Mouse (Mus musculus) heart, embryonic 11.5 days (tissue): ENCODE data around the gene Cntfr. TPM values are rescaled to one million over a fixed set of nuclear protein-coding genes. Genes with fewer than 3 reads are reported as not detected.
A peak's percentile ranks its signal among the peaks of the same experiment; 100 is the strongest.
"Not testable (repeated sequence)": the region's sequence is repeated elsewhere in the genome, so short reads cannot be mapped to it uniquely, and the experiment has no call there.

Experiments used
- ATAC-seq: fragments of 200-750 bp; cut with Nextera tagmentation; replicated peaks from 2 replicates; pipeline ENCODE4 v1.8.0; 2017; ENCODE audit warnings: moderate library complexity; ENCODE audit not compliant: insufficient number of reproducible peaks, low FRiP score, low TSS enrichment
- H3K27ac ChIP-seq: fragments of 300-500 bp; sonication (generic); 2 replicates; pipeline ENCODE4 v1.5.1; 2014; ENCODE audit warnings: mild to moderate bottlenecking, low read depth, low read length
- H3K27me3 ChIP-seq: fragments of 300-500 bp; sonication (generic); 2 replicates; pipeline ENCODE4 v1.6.1; 2014; ENCODE audit warnings: mild to moderate bottlenecking, low read length, mixed read lengths; ENCODE audit not compliant: control insufficient read depth, insufficient read depth
- H3K36me3 ChIP-seq: fragments of 300-500 bp; sonication (generic); 2 replicates; pipeline ENCODE4 v1.6.1; 2014; ENCODE audit warnings: mild to moderate bottlenecking, low read length, moderate library complexity, mixed read lengths; ENCODE audit not compliant: control insufficient read depth, insufficient read depth
- H3K4me1 ChIP-seq: fragments of 300-500 bp; sonication (generic); 2 replicates; pipeline ENCODE4 v1.6.1; 2014; ENCODE audit warnings: low read length; ENCODE audit not compliant: control insufficient read depth, insufficient read depth
- H3K4me2 ChIP-seq: fragments of 300-500 bp; sonication (generic); 2 replicates; pipeline ENCODE4 v1.6.1; 2014; ENCODE audit warnings: mild to moderate bottlenecking, moderate library complexity
- H3K4me3 ChIP-seq: fragments of 300-500 bp; sonication (generic); 2 replicates; pipeline ENCODE4 v1.5.1; 2014; ENCODE audit warnings: low read depth, low read length
- H3K9ac ChIP-seq: fragments of 300-500 bp; sonication (generic); 2 replicates; pipeline ENCODE4 v1.6.1; 2014; ENCODE audit warnings: mild to moderate bottlenecking, low read depth, low read length, moderate library complexity
- H3K9me3 ChIP-seq: fragments of 300-500 bp; sonication (generic); replicated peaks from 2 replicates; pipeline ENCODE4 v1.6.1; 2016; ENCODE audit warnings: low read length; ENCODE audit not compliant: control insufficient read depth
- WGBS: fragments of 180-500 bp; shearing (Covaris S2); extraction: QIAGEN DNeasy Blood & Tissue Kit; methylation state at CpG from one replicate; pipeline ENCODE4 v1.1.7; 2014; ENCODE audit not compliant: insufficient replicate concordance; 5-methylcytosine and 5-hydroxymethylcytosine counted together
- polyA plus RNA-seq: library from polyadenylated mRNA; unstranded; fragments of >200 nt; fragmentation: Nextera tagmentation; extraction: Ambion mirVana; gene quantifications from 2 replicates; pipeline ENCODE4 v1.2.1, GENCODE M21; 2014

Gene Cntfr
- polyA plus RNA-seq, 1 experiment from 2014 or later = 4.1 TPM

DNA sequence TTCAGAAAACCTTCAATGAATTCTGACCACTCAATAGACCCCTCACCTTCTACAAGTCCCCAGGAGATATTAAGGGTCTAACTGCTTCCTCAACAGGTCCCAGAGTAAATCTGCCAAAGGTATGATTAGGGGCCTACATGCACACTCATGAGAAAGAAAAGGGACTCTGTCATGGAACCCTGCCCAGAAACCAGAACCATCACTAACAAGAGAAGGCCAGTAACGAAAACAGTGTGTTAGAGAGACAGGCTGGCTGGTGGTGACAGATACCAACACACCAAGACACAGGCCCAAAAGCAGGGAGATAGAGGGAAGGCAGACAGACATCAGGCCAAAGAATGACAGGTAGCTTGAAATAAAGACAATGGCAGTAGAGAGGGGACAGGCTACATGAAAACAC is 8.3 kb downstream of the Cntfr start:
- not testable (repeated sequence) for H3K27ac ChIP-seq, H3K4me3 ChIP-seq, H3K4me1 ChIP-seq, H3K36me3 ChIP-seq, ATAC-seq, H3K27me3 ChIP-seq, H3K4me2 ChIP-seq, H3K9me3 ChIP-seq, H3K9ac ChIP-seq
- 46% methylated on average over 1 of the region's 1 CpGs for WGBS

DNA sequence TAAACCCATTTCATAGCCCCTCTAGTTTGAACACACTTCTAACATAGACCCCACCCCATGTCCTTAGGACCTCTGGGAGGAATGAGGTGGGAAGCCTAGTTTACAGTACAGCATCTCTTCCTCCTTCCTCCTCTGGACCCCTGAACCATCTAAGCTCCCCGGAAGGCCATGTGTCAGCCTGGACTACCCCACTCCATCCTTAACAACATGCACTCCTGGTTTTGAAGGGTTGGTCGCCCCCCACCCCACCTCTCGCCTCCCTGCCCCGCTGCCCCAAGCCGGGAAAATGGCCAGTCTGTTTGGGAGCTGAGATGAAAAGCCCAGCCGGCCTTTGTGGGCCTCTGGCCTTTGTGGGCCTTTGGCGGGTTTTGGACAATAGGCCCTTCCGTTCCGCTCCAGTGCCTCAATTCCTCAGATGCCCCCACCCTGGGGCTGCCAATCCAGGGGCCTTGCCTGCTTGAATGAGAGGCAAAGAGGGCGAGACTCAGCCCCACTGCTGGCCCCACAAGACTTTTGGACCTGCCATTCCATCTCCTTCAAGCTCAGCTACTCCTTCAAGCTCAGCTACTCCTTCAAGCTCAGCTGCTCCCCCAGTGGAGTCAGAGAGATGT is 10.9 kb downstream of the Cntfr start:
- H3K27ac ChIP-seq, H3K9me3 ChIP-seq, H3K36me3 ChIP-seq, H3K4me2 ChIP-seq, ATAC-seq, H3K27me3 ChIP-seq, H3K4me3 ChIP-seq, H3K9ac ChIP-seq, H3K4me1 ChIP-seq: not testable (repeated sequence)
- 57% methylated on average over 9 of the region's 10 CpGs for WGBS

DNA sequence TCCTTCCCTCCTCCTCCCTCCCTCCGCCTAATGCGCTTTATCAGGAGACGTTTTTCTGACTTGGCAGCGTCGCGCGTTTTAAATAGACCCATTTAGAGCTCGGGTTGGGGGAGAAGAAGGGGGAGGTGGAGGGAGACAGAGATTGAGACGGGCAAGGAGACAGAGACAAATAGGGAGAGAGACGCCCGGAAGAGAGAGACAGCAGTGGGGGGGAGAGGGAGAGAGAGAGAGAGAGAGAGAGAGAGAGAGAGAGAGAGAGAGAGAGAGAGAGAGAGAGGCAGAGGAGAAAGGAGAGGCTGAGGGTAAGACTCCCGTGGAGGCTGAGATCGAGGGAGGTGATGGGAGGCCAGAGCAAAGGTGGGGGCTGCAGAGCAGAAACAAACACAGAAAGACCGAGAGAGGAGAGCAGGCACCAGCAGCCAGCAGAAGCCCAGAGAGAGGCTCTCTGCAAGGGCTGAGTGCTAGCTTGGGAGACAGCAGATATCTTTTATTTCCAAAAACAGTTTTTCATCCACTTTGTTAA is 11.9 kb downstream of the Cntfr start:
- not testable (repeated sequence) for H3K9ac ChIP-seq, H3K27ac ChIP-seq, H3K4me2 ChIP-seq, H3K9me3 ChIP-seq, H3K27me3 ChIP-seq, ATAC-seq, H3K36me3 ChIP-seq, H3K4me3 ChIP-seq
- 0% methylated on average over 13 of the region's 14 CpGs for WGBS
- peaks cover 11% of the 10 kb centered on the region for H3K4me1 ChIP-seq

DNA sequence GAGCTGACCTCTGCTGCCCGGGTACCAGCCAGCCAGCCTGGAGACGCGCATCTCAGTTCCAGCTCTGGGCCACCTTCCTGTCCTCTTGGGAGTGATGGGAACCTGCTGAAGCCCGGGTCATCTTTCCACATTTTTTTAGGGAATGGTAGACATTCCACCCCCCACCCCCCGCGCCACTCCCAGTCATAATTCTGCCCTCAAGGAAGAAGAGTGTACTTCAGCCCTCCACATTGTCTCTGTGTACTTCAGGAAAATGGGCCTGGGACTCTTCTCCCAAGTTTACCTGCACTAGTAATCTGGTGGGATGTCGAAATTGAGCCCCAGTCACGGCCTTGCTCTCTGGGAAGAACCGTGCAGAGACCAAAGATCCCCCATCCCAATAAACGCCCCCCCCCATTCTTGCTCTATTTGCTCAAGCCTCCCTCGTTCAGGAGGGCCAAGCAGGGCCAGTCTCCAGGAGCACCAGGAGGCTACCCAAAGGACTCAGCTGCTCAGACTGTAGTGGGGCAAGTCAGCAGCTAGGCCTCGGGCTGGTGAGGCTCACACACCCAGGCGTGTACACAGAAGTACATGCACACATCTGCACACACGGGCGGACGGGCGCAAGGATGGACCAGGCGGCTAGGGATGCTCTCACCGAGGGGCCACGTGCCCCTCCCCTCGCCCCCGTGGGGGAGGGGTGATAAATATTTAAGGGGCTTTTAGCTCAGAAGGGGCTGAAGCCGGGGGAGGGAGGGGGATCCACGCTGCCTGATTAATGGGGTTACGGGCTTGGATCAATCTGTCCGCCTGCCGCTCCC is 12.6 kb downstream of the Cntfr start:
- peak overlapping the region; percentile 46 for H3K4me2 ChIP-seq
- H3K9ac ChIP-seq, H3K27me3 ChIP-seq, H3K36me3 ChIP-seq, H3K27ac ChIP-seq, H3K9me3 ChIP-seq: not testable (repeated sequence)
- 0 out of 2 replicates have a peak, but pooled peaks have one; percentile 14 for ATAC-seq
- H3K4me1 ChIP-seq = peaks cover 17% of the 10 kb centered on the region
- H3K4me3 ChIP-seq = peak overlapping the region; percentile 22; the same call in 1 of the 2 replicates
- WGBS = 2% methylated on average over 21 of the region's 27 CpGs

DNA sequence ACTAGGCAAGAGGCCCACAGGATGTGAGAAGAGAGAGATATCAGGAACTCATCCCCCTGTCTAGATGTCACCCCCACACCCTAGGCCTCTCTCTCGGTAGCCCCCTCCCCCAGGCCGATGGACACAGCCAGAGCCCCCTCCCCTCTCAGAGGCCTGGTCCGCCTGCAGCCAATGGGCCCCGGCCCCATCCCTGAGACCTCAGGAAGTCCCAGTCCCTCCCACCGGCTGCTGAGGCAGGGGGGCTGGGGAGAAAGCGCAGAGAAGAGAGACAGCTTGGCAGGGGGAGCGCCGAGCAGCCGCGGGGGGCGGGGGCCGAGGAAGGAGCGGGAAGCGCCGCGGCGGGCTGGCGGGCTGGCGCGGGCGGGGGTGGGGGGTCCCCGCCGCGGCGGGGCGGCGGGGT is 13.6 kb downstream of the Cntfr start:
- H3K9me3 ChIP-seq, H3K9ac ChIP-seq, H3K27me3 ChIP-seq, H3K4me3 ChIP-seq, H3K27ac ChIP-seq, H3K36me3 ChIP-seq: not testable (repeated sequence)
- ATAC-seq = peak; percentile 52; the same call in 1 of the 2 replicates
- H3K4me1 ChIP-seq = peaks cover 28% of the 10 kb centered on the region
- H3K4me2 ChIP-seq = peak overlapping the region; percentile 40
- WGBS = 0% methylated on average over 2 of the region's 27 CpGs

DNA sequence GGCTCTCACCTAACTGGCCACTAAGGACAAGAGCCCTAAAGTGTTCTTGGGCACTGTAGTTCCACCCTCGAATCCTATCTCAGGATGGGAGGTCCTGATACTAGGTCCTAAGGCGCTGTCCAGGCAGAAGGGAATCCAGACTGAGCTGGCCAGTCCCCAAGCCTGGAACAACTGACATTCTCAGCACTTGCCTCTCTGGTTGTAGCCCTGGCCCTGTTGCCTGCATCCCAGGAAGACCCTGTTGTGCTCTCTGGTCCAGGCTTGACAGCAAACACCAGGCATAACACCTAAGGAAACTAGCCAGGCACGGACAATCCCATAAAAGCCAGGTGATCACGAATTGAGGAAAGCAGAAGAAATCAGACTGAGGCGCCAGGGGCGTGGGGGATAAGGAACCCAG is 14.1 kb downstream of the Cntfr start:
- no peak overlapping the region; the same call in 1 of the 2 replicates for H3K4me2 ChIP-seq
- H3K36me3 ChIP-seq = no peaks in the 10 kb centered on the region
- peaks cover 31% of the 10 kb centered on the region for H3K4me1 ChIP-seq
- no peak overlapping the region for H3K27ac ChIP-seq
- 9% methylated on average over 6 of the region's 6 CpGs for WGBS
- no peak for ATAC-seq
- H3K9me3 ChIP-seq = no peaks in the 10 kb centered on the region
- H3K4me3 ChIP-seq = no peak overlapping the region
- H3K27me3 ChIP-seq = peaks cover 2% of the 10 kb centered on the region
- no peak overlapping the region for H3K9ac ChIP-seq

DNA sequence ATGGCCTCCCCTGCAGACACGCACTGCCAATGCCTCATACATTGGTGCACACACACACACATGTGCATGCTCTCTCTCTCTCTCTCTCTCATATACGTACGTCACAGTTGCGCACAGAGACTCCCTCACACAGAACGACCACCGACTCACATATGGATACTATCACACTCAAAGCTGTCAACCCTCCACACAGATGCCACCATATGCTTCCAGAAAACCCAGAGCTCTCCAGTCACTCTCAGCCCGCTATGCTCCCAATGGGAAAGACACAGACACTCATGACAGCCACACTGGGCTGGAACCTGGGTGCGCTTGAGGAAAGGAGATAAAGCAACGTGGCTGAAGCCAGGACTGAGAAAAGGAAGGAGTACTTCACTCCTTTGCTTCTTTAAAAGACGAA is 14.9 kb downstream of the Cntfr start:
- peaks cover 35% of the 10 kb centered on the region for H3K4me1 ChIP-seq
- no peaks in the 10 kb centered on the region for H3K36me3 ChIP-seq
- ATAC-seq = no peak
- H3K4me3 ChIP-seq = no peak overlapping the region
- H3K27me3 ChIP-seq = peaks cover 3% of the 10 kb centered on the region
- no peak overlapping the region for H3K27ac ChIP-seq
- H3K9me3 ChIP-seq = no peaks in the 10 kb centered on the region
- no peak overlapping the region for H3K4me2 ChIP-seq
- WGBS = 56% methylated on average over 10 of the region's 10 CpGs
- H3K9ac ChIP-seq = no peak overlapping the region

DNA sequence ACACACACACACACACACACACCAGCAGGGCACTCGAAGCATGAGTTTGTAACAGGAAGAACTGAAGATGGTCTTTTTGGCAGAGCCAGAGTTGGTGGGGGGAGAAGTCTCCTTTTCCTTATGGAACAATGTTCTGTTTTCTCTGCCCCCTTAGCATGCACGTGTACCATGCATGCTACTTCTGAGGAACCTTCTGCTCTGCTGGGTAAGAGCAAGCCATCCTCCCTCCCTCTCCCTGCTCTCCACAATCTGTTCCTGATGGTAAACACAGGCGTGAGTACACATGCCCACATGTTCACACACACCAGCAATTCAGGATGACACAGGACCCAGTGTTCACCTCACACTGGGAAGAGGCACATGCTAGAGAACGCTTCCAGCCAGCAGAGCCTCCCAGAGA is 15.7 kb downstream of the Cntfr start:
- H3K9ac ChIP-seq = no peak overlapping the region
- H3K27ac ChIP-seq = no peak overlapping the region
- peaks cover 43% of the 10 kb centered on the region for H3K4me1 ChIP-seq
- no peaks in the 10 kb centered on the region for H3K36me3 ChIP-seq
- peaks cover 7% of the 10 kb centered on the region for H3K27me3 ChIP-seq
- no peaks in the 10 kb centered on the region for H3K9me3 ChIP-seq
- no peak for ATAC-seq
- 78% methylated on average over 4 of the region's 4 CpGs for WGBS
- no peak overlapping the region for H3K4me2 ChIP-seq
- no peak overlapping the region for H3K4me3 ChIP-seq
